Mouse (Mus musculus) C2C12 (cell line): ENCODE measurements around the gene B4galt1. TPM values are rescaled to one million over a fixed set of nuclear protein-coding genes. Genes with fewer than 3 reads are reported as not detected.

Source experiments
- H3K27me3 ChIP-seq: one replicate; pipeline ENCODE4 v1.6.1; 2011; ENCODE audit not compliant: control insufficient read depth, insufficient read depth, insufficient read length
- H3K36me3 ChIP-seq: one replicate; pipeline ENCODE4 v1.6.1; 2011; ENCODE audit not compliant: control insufficient read depth, insufficient read depth
- H3K4me3 ChIP-seq: one replicate; pipeline ENCODE4 v1.5.1; 2011; ENCODE audit warnings: mild to moderate bottlenecking, control low read depth; ENCODE audit not compliant: poor library complexity, insufficient read depth, severe bottlenecking
- H3K79me2 ChIP-seq: one replicate; pipeline ENCODE4 v1.6.1; 2011; ENCODE audit not compliant: control insufficient read depth, insufficient read depth
- H3K79me3 ChIP-seq: one replicate; pipeline ENCODE4 v1.6.1; 2011; ENCODE audit warnings: low read depth, control low read depth
- H3ac ChIP-seq: one replicate; pipeline ENCODE3; 2011; ENCODE audit warnings: low read depth; ENCODE audit not compliant: control insufficient read depth, insufficient read length
- CEBPB ChIP-seq: IDR thresholded peaks from one replicate; pipeline ENCODE4 v1.6.1; 2011; ENCODE audit warnings: low read depth, mild to moderate bottlenecking, control low read depth, moderate library complexity
- CTCF ChIP-seq: IDR thresholded peaks from one replicate; pipeline ENCODE4 v1.5.1; 2011; ENCODE audit not compliant: control insufficient read depth, insufficient read depth, insufficient read length
- FOSL1 ChIP-seq: IDR thresholded peaks from one replicate; pipeline ENCODE4 v1.8.0; 2011; ENCODE audit warnings: mild to moderate bottlenecking, low read length; ENCODE audit not compliant: poor library complexity, insufficient read depth, severe bottlenecking
- MAX ChIP-seq: IDR thresholded peaks from one replicate; pipeline ENCODE4 v1.6.1; 2011; ENCODE audit warnings: mild to moderate bottlenecking, control low read depth
- MYOD1 ChIP-seq: IDR thresholded peaks from one replicate; pipeline ENCODE4 v1.6.1; 2011; ENCODE audit warnings: low read depth; ENCODE audit not compliant: control insufficient read depth, insufficient read length
- MYOG ChIP-seq: IDR thresholded peaks from one replicate; pipeline ENCODE4 v1.6.1; 2011; ENCODE audit not compliant: control insufficient read depth, insufficient read length; ENCODE audit errors: extremely low read depth
- USF1 ChIP-seq: IDR thresholded peaks from one replicate; pipeline ENCODE4 v1.6.1; 2011; ENCODE audit warnings: low read depth, mild to moderate bottlenecking, control low read depth, moderate library complexity
- polyA plus RNA-seq: library from polyadenylated mRNA; unstranded; fragments of >200 nt; fragmentation: generic; extraction: Trizol; gene quantifications from one replicate; pipeline ENCODE4 v1.2.1, GENCODE M21; 2012; ENCODE audit warnings: missing spikeins

Gene B4galt1
- polyA plus RNA-seq, 1 experiment, result 42.2 TPM

DNA sequence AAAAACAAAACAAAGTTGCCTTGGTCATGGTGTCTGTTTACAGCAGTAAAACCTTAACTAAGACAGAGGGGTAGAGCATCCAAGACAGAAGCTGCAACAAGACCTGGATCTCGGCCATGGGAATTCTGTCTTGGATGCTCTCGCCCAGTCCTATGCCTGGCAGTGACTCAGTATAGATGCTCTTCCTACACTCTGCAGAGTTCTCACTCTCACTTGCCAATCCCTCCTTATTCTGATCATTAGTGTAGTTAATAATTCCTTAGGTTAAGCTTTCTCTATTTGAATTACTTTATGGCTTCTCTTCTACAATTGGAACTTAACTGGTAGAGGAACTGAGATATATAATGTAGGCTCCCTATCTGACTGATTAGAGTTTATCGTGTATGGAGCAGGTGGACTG, 41.3 kb upstream of the B4galt1 start:
- Histone ChIP-seq H3K36me3 (no peaks in the 10 kb centered on the region), H3K79me2 (no peaks in the 10 kb centered on the region), H3K4me3 (no peak overlapping the region), H3ac (no peak overlapping the region), H3K27me3 (no peaks in the 10 kb centered on the region), H3K79me3 (no peaks in the 10 kb centered on the region)
- TF ChIP-seq FOSL1, result no peak
- no peak for TF ChIP-seq MYOD1
- no peak for TF ChIP-seq CTCF
- TF ChIP-seq USF1, result no peak
- TF ChIP-seq MAX, result no peak
- no peak for TF ChIP-seq CEBPB
- no peak for TF ChIP-seq MYOG

DNA sequence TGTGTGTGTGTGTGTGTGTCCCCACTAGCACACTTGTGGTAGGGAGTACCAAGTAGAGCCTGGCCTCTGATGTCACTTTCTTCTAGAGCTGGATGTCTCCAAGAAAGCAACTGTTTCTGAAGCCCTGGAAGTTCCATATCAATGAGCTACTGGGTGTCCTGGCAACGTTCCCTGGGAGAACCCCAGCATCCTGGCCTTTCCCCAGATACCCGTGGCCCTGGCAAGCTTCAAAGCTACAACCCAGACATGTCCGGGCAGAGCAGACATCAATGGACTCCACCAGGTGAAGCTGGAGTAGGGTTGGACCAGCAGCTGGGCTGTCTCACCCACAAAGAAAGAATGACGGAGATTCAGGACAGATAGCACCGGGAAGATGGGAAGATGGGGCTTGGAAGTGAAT, 37.4 kb upstream of the B4galt1 start:
- H3K27me3 ChIP-seq, result no peaks in the 10 kb centered on the region
- no peaks in the 10 kb centered on the region for H3K79me3 ChIP-seq
- no peak overlapping the region for H3K4me3 ChIP-seq
- no peak overlapping the region for H3ac ChIP-seq
- TF ChIP-seq MAX (no peak), CEBPB (no peak)
- no peaks in the 10 kb centered on the region for H3K36me3 ChIP-seq
- no peaks in the 10 kb centered on the region for H3K79me2 ChIP-seq

DNA sequence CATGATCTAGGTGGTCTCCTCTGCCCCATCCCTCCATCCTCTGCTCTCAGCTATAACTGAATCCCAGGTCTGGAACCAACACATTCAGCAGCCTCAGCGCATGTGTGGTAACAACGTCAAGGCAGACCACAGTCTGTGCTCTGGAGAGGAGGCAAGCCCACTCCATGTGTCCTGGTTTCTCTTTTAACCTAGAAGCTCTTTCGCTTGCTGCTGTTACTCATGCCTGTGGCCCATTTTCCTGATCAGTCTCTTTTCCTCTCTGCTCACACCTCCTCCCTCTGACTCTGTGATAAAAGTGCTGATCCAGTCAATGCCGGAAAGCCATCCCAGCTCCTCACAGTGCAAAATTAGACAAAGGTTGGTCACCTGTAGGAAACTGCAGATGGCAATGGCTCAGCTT, 36.2 kb upstream of the B4galt1 start:
- Histone ChIP-seq H3K79me3 (no peaks in the 10 kb centered on the region), H3K4me3 (no peak overlapping the region), H3K79me2 (no peaks in the 10 kb centered on the region), H3K27me3 (no peaks in the 10 kb centered on the region), H3ac (no peak overlapping the region), H3K36me3 (no peaks in the 10 kb centered on the region)
- no peak for TF ChIP-seq CTCF
- no peak for TF ChIP-seq CEBPB
- no peak for TF ChIP-seq FOSL1
- TF ChIP-seq MYOG, result no peak
- no peak for TF ChIP-seq MAX
- TF ChIP-seq USF1, result no peak
- TF ChIP-seq MYOD1, result no peak

DNA sequence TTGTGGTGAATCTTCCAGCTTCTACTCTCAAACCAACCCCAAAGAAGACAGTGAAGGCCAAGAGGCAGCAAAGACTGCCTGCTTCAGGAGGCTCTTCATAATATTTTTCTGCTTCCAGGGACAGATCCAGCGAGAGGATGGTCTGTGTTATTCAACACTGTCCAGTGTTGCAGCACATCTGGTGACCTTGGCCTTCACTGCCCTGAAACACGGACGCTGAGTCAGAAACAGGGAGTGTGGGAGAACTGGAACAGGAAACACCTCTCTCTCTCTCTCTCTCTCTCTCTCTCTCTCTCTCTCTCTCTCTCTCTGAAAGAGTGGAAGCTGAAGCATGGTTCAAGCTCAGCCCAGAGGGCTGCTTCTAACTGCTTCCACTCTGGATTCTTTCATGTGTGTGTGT, 35.4 kb upstream of the B4galt1 start:
- H3K27me3 ChIP-seq, result no peaks in the 10 kb centered on the region
- H3K79me2 ChIP-seq, result no peaks in the 10 kb centered on the region
- no peak overlapping the region for H3K4me3 ChIP-seq
- TF ChIP-seq MAX (no peak), CTCF (no peak), FOSL1 (no peak), CEBPB (no peak), MYOD1 (no peak), MYOG (no peak), USF1 (no peak)
- H3K36me3 ChIP-seq, result no peaks in the 10 kb centered on the region
- H3ac ChIP-seq, result no peak overlapping the region
- no peaks in the 10 kb centered on the region for H3K79me3 ChIP-seq

DNA sequence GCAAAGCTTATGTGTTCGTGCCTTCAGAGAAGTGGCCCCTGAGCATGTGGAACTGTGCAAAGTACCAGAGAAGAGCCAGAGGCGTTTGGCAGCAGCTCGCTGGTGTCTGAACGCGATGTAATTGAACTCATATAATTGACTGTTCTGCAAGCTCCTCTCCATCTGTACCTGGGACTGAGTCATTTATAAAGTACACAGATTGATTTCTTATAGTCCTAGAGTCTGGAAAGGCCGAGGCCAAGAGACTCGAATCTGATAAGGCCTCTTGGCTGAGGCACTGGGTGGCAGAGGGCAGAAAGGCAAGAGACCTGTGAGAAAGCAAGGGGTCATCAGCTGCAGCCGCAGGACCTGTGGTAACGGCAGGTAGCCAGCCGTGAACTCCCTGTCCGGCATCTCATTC, 35.0 kb upstream of the B4galt1 start:
- Histone ChIP-seq H3K4me3 (no peak overlapping the region), H3K79me2 (no peaks in the 10 kb centered on the region), H3K36me3 (no peaks in the 10 kb centered on the region), H3K27me3 (no peaks in the 10 kb centered on the region), H3K79me3 (no peaks in the 10 kb centered on the region), H3ac (no peak overlapping the region)
- TF ChIP-seq MAX, result no peak
- TF ChIP-seq CTCF, result no peak
- no peak for TF ChIP-seq MYOG
- no peak for TF ChIP-seq FOSL1
- no peak for TF ChIP-seq MYOD1
- TF ChIP-seq USF1, result no peak
- TF ChIP-seq CEBPB, result no peak

DNA sequence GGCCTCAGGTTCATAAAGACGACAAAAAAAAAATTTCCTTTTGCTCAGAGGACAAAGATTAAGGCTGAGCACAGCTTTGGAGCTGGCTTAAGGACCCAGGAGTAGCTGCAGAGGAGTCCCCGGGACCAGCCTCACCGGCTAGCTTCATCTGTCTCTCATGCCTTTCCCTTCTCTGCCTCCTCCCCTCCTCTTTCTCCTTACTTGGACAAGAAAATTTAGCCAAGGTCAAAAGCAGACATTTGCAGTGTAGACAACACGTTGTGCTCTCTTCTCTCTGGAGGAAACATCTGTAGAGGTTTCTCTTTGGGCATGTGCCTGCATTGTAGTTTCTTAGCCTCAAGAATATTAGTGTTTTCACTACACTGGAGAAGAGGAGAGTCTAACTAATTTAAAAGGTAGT, 32.1 kb upstream of the B4galt1 start:
- TF ChIP-seq MAX (no peak), MYOG (no peak), USF1 (no peak), CEBPB (no peak), FOSL1 (no peak), CTCF (no peak), MYOD1 (no peak)

More for the DNA sequence above, 32.1 kb upstream of the B4galt1 start:
- Histone ChIP-seq H3K36me3 (no peaks in the 10 kb centered on the region), H3K79me3 (no peaks in the 10 kb centered on the region), H3ac (no peak overlapping the region), H3K79me2 (no peaks in the 10 kb centered on the region), H3K4me3 (no peak overlapping the region), H3K27me3 (no peaks in the 10 kb centered on the region)
